12 mouse cellular contexts compared by ENCODE assay signal in the genomic region with DNA sequence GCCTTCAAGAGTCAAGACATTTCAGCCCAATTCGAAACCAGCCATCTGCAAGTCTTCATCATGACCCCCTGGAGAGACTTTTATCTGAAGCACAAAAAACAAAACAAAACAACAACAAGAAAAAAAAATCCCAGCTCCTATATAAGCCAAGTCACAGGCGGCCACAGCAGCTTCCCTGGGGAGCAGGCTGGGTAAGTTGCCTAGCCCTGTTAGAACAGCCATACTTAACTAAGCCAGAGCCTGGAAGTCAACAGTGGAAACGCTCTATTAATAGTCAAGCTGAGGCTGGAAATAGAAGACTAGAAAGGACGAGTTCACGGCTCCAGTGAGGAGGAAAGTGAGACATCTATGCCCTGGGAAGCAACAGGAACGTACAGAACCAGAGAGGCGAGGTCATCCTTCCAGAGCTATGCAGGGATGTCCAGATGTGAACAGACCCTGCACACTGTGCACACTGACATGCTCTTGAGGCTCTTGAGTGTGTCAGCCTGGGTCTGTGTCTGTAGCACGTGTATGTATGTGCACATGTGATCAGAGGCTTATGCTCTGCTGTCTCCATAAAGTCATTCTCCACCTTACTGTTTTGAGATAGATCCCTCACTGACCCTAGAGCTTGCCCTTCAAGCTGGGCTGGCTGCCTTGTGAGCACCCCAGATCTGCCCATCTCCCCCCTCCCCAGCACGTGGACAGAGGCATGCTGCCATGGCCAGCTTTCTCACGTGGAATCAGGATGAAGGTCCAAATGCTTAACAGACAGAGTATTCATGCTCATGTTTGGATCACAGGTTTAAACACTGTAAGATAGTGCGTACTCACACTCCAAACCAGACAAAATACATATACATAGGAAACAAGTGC. TPM values are rescaled to one million over a fixed set of nuclear protein-coding genes. Genes with fewer than 3 reads are reported as not detected.
DNase-seq lines count a peak whose midpoint lies in the region; ATAC-seq lines count a peak whose summit lies in the region.
"Had no signal": no experiment of that assay in that cellular context is flagged by ENCODE, and none has a peak within 500 bp of the region (broad histone marks: within the 10 kb centered on the region; RNA-seq: fewer than 3 reads in every experiment).

No protein-coding gene starts in this region.

- no peaks in the 10 kb centered on the region for H3K9me3 ChIP-seq in kidney, embryonic 15.5 days (replicated peaks)
- H3K9me3 ChIP-seq in heart, embryonic 14.5 days (ENCODE audit: control insufficient read depth, low read length), result no peaks in the 10 kb centered on the region
- H3K9me3 ChIP-seq: forebrain, embryonic 15.5 days; limb, embryonic 15.5 days had no signal

- H3K36me3 ChIP-seq in kidney, embryonic 15.5 days, result no peaks in the 10 kb centered on the region
- H3K36me3 ChIP-seq in heart, embryonic 14.5 days (ENCODE audit: control insufficient read depth, insufficient read depth, low read length), result no peaks in the 10 kb centered on the region
- H3K36me3 ChIP-seq: forebrain, embryonic 15.5 days; limb, embryonic 15.5 days had no signal

- 57% methylated on average over 11 of the region's 11 CpGs for WGBS in kidney, embryonic 15.5 days
- WGBS in heart, embryonic 14.5 days, result 16% methylated on average over 11 of the region's 11 CpGs

- no peak overlapping the region for H3K9ac ChIP-seq in kidney, embryonic 15.5 days
- H3K9ac ChIP-seq in heart, embryonic 14.5 days (ENCODE audit: low read length), result peak overlapping the region; percentile 56; the same call in 1 of the 2 replicates
- H3K9ac ChIP-seq: forebrain, embryonic 15.5 days; limb, embryonic 15.5 days had no signal

- no peak for ATAC-seq in kidney, embryonic 15.5 days (replicated peaks; ENCODE audit: low FRiP score)
- no peak for ATAC-seq in heart, embryonic 14.5 days (ENCODE audit: insufficient number of reproducible peaks, insufficient read depth, low FRiP score, low read depth)
- ATAC-seq: forebrain, embryonic 15.5 days; inflammation-experienced regulatory T-cells, adult 6 months had no signal

- peaks cover 3% of the 10 kb centered on the region; the same call in 1 of the 2 replicates for H3K4me1 ChIP-seq in kidney, embryonic 15.5 days
- H3K4me1 ChIP-seq in heart, embryonic 14.5 days (ENCODE audit: control insufficient read depth in 2 of 2, insufficient read depth in 2 of 2, low read length in 2 of 2), result peaks cover 26 to 43% of the 10 kb centered on the region in 2 experiments

- DNase-seq in kidney, adult 18-20 months, result peak; percentile 25
- DNase-seq in gastrocnemius, adult 8-10 months (ENCODE audit: low spot score in 2 of 2), result peak; percentile 21 to 46
- peak; percentile 56 for DNase-seq in kidney, postnatal 14 days
- no peak for DNase-seq in layer of hippocampus, adult 11-12 months (ENCODE audit: low spot score)
- no peak for DNase-seq in adrenal gland, postnatal 36 days

- H3K27me3 ChIP-seq in kidney, embryonic 15.5 days, result no peaks in the 10 kb centered on the region
- H3K27me3 ChIP-seq in heart, embryonic 14.5 days (ENCODE audit: control insufficient read depth, insufficient read depth, low read length), result no peaks in the 10 kb centered on the region
- H3K27me3 ChIP-seq: CH12.LX; forebrain, embryonic 15.5 days; limb, embryonic 15.5 days had no signal

- H3K4me2 ChIP-seq in kidney, embryonic 15.5 days, result no peak overlapping the region
- peak overlapping the region; percentile 52 for H3K4me2 ChIP-seq in heart, embryonic 14.5 days (ENCODE audit: low read length)
- H3K4me2 ChIP-seq: forebrain, embryonic 15.5 days; limb, embryonic 15.5 days had no signal

- no peak overlapping the region for H3K4me3 ChIP-seq in kidney, embryonic 15.5 days (replicated peaks)
- H3K4me3 ChIP-seq in heart, embryonic 14.5 days (ENCODE audit: control insufficient read depth in 1 of 2, insufficient read depth in 1 of 2, low read depth in 1 of 2, low read length in 2 of 2), result no peak overlapping the region
- H3K4me3 ChIP-seq: forebrain, embryonic 15.5 days; limb, embryonic 15.5 days; myocyte had no signal

- no peak overlapping the region for H3K27ac ChIP-seq in kidney, embryonic 15.5 days
- peak overlapping the region; percentile 61 to 83 for H3K27ac ChIP-seq in heart, embryonic 14.5 days (replicated peaks in 1 of 2; ENCODE audit: control insufficient read depth in 1 of 2, insufficient read depth in 1 of 2, low read depth in 2 of 2, low read length in 2 of 2)
- H3K27ac ChIP-seq: forebrain, embryonic 15.5 days; limb, embryonic 15.5 days had no signal

RNA-seq across cellular contexts. Expression of a gene that starts 36.6 kb away (rescaled TPM):
- 14.0 and 15.4 TPM in 2 replicates for polyA plus RNA-seq in kidney, embryonic 15.5 days (2015; fragmentation: Nextera tagmentation; extraction: Ambion mirVana)
- total RNA-seq in gastrocnemius, adult 8-10 months (2022), result 10 to 100 TPM; 10.6 to 14.2 (median 11.2) TPM
- polyA plus RNA-seq in heart, embryonic 14.5 days (2014; fragmentation: Nextera tagmentation; extraction: Ambion mirVana), result 16.6 and 18.0 TPM in 2 replicates
- 10 to 100 TPM; 18.6 to 24.8 TPM for total RNA-seq in adrenal gland, postnatal 36 days (2021)

Comparison
In these comparisons a context has a peak if more than half of its experiments do, and no peak if none do; other contexts are left out.
1. DNase-seq: peak in kidney, adult 18-20 months (single experiment), gastrocnemius, adult 8-10 months (2 of 2) and kidney, postnatal 14 days (single experiment); none in layer of hippocampus, adult 11-12 months (single experiment) and adrenal gland, postnatal 36 days (0 of 2).